ENCODE assay signal across 27 mouse cellular contexts in the genomic region with DNA sequence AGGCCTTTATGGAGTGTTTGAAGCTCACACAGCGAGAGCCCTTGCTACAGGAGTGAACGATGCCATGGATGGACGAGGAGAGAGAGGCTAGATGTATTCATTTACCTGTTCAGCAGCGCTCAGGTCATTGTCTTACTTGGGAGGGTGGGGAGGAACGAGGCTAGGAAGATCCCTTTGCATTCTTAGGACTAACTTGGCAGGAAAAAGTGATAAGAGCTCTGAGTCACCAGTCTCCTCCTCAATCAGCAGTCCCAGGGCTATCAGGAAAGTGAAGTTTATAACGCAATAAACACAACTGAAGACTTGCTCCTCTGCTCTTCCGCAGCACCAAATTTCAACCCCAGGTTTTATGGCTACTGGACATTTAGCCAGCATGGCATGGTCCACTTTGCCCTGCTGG. TPM values are rescaled to one million over a fixed set of nuclear protein-coding genes. Genes with fewer than 3 reads are reported as not detected.
DNase-seq lines count a peak whose midpoint lies in the region; ATAC-seq and TF ChIP-seq lines count a peak whose summit lies in the region.
"Had no signal": no experiment of that assay in that cellular context is flagged by ENCODE, and none has a peak within 500 bp of the region (broad histone marks: within the 10 kb centered on the region; RNA-seq: fewer than 3 reads in every experiment).

No protein-coding gene starts in this region.

- TF ChIP-seq POLR2A in small intestine, adult 2 months (IDR thresholded peaks at IDR 0.05; ENCODE audit: low read depth, low read length) = no peak

- peak; percentile 59 for ATAC-seq in intestine, embryonic 15.5 days
- peak; percentile 45; the same call in 1 of the 2 replicates for ATAC-seq in intestine, postnatal 0 days
- ATAC-seq in megakaryocyte-erythroid progenitor cell, adult 5-6 weeks (replicated peaks; ENCODE audit: low FRiP score, low TSS enrichment, poor library complexity, severe bottlenecking) = no peak
- ATAC-seq: activated CD4-positive, CD25-positive, alpha-beta regulatory T cell, adult 4 months; CD4-positive, CD25-positive, alpha-beta regulatory T cell, adult 4 months; forebrain, embryonic 15.5 days; hindbrain, postnatal 0 days had no signal

- H3K9ac ChIP-seq in intestine, embryonic 15.5 days = no peak overlapping the region
- no peak overlapping the region for H3K9ac ChIP-seq in intestine, postnatal 0 days (ENCODE audit: low read depth, low read length)
- H3K9ac ChIP-seq: embryonic facial prominence, embryonic 13.5 days; forebrain, embryonic 12.5 days; forebrain, embryonic 15.5 days; heart, embryonic 12.5 days; hindbrain, embryonic 14.5 days had no signal

- H3K9me3 ChIP-seq in intestine, embryonic 15.5 days = no peaks in the 10 kb centered on the region
- H3K9me3 ChIP-seq in intestine, postnatal 0 days (ENCODE audit: control insufficient read depth) = no peaks in the 10 kb centered on the region
- H3K9me3 ChIP-seq: embryonic facial prominence, embryonic 10.5 days; embryonic facial prominence, embryonic 13.5 days; forebrain, embryonic 12.5 days; forebrain, embryonic 15.5 days; heart, embryonic 12.5 days had no signal

- 34% methylated on average over 7 of the region's 7 CpGs for WGBS in intestine, embryonic 15.5 days
- 24% methylated on average over 7 of the region's 7 CpGs for WGBS in intestine, postnatal 0 days
- 24% methylated on average over 7 of the region's 7 CpGs for WGBS in small intestine, adult 2 months

- no peak for DNase-seq in ovary, postnatal 10 days (ENCODE audit: low spot score)
- DNase-seq in right cerebral cortex, postnatal 14 days = no peak
- DNase-seq: adrenal gland, adult 8-10 months; adrenal gland, postnatal 25 days; cerebellum, adult 11-12 months; cerebellum, adult 8-10 months; cerebellum, postnatal 10 days; cerebellum, postnatal 36 days; embryo, embryonic 11 days; gastrocnemius, postnatal 10 days; heart, adult 11 months; heart, postnatal 14 days; heart, postnatal 4 days had no signal

- H3K4me1 ChIP-seq in intestine, embryonic 15.5 days (replicated peaks) = no peaks in the 10 kb centered on the region
- no peaks in the 10 kb centered on the region for H3K4me1 ChIP-seq in intestine, postnatal 0 days (replicated peaks; ENCODE audit: control insufficient read depth, insufficient read depth, low read length)
- peaks cover 6% of the 10 kb centered on the region; the same call in 1 of the 2 replicates for H3K4me1 ChIP-seq in small intestine, adult 2 months (ENCODE audit: control insufficient read depth, insufficient read depth, insufficient read length, low read length)
- H3K4me1 ChIP-seq: embryonic facial prominence, embryonic 10.5 days; embryonic facial prominence, embryonic 13.5 days; forebrain, embryonic 12.5 days; forebrain, embryonic 15.5 days had no signal

- H3K27me3 ChIP-seq in intestine, embryonic 15.5 days (replicated peaks) = no peaks in the 10 kb centered on the region
- peaks cover 13% of the 10 kb centered on the region; the same call in 1 of the 2 replicates for H3K27me3 ChIP-seq in intestine, postnatal 0 days (replicated peaks; ENCODE audit: control insufficient read depth, insufficient read depth, low read length)
- H3K27me3 ChIP-seq in small intestine, adult 2 months (ENCODE audit: control insufficient read depth, insufficient read depth, low read length) = no peaks in the 10 kb centered on the region; the same call in 1 of the 2 replicates
- H3K27me3 ChIP-seq: embryonic facial prominence, embryonic 13.5 days; forebrain, embryonic 12.5 days; forebrain, embryonic 15.5 days had no signal

- H3K4me2 ChIP-seq in intestine, embryonic 15.5 days (replicated peaks) = no peak overlapping the region
- H3K4me2 ChIP-seq in intestine, postnatal 0 days (replicated peaks; ENCODE audit: low read depth) = no peak overlapping the region
- H3K4me2 ChIP-seq: embryonic facial prominence, embryonic 13.5 days; forebrain, embryonic 12.5 days; forebrain, embryonic 15.5 days; hindbrain, embryonic 14.5 days had no signal

- no peak overlapping the region for H3K4me3 ChIP-seq in intestine, embryonic 15.5 days (replicated peaks)
- H3K4me3 ChIP-seq in intestine, postnatal 0 days (ENCODE audit: low read depth, low read length) = no peak overlapping the region
- no peak overlapping the region for H3K4me3 ChIP-seq in small intestine, adult 2 months (ENCODE audit: low read depth, low read length)
- H3K4me3 ChIP-seq: embryonic facial prominence, embryonic 10.5 days; embryonic facial prominence, embryonic 13.5 days; erythroblast, embryonic 14.5 days; forebrain, embryonic 12.5 days; forebrain, embryonic 15.5 days; heart, embryonic 12.5 days had no signal

- H3K27ac ChIP-seq in intestine, embryonic 15.5 days = no peak overlapping the region
- no peak overlapping the region for H3K27ac ChIP-seq in intestine, postnatal 0 days (ENCODE audit: low read depth, low read length)
- H3K27ac ChIP-seq in small intestine, adult 2 months (ENCODE audit: insufficient read depth, low read depth, low read length) = peak overlapping the region; percentile 17; the same call in 1 of the 2 replicates
- H3K27ac ChIP-seq: embryonic facial prominence, embryonic 10.5 days; embryonic facial prominence, embryonic 13.5 days; forebrain, embryonic 12.5 days; forebrain, embryonic 15.5 days; hindbrain, embryonic 14.5 days; hindbrain, postnatal 0 days had no signal

- H3K36me3 ChIP-seq in intestine, embryonic 15.5 days = no peaks in the 10 kb centered on the region
- H3K36me3 ChIP-seq in intestine, postnatal 0 days (ENCODE audit: control insufficient read depth, insufficient read depth) = no peaks in the 10 kb centered on the region
- H3K36me3 ChIP-seq in small intestine, adult 2 months (ENCODE audit: control insufficient read depth, insufficient read depth, low read length) = no peaks in the 10 kb centered on the region
- H3K36me3 ChIP-seq: embryonic facial prominence, embryonic 10.5 days; embryonic facial prominence, embryonic 13.5 days; forebrain, embryonic 12.5 days; forebrain, embryonic 15.5 days; heart, embryonic 12.5 days had no signal

- TF ChIP-seq CTCF in intestine, postnatal 0 days (IDR thresholded peaks at IDR 0.05; ENCODE audit: low read depth) = no peak
- no peak for TF ChIP-seq CTCF in small intestine, adult 2 months (IDR thresholded peaks at IDR 0.05; ENCODE audit: extremely low read depth, insufficient read length, insufficient replicate concordance, low read depth, low read length)

RNA-seq across cellular contexts. Expression of a gene that starts 17.3 kb away (rescaled TPM):
- polyA plus RNA-seq in intestine, embryonic 15.5 days (2015; fragmentation: Nextera tagmentation; extraction: Ambion mirVana) = 26.4 and 30.8 TPM in 2 replicates
- polyA plus RNA-seq in intestine, postnatal 0 days (2015; fragmentation: Nextera tagmentation; extraction: Ambion mirVana) = 11.2 and 11.3 TPM in 2 replicates
- polyA plus RNA-seq in small intestine, adult 2 months (2012; rRNA removed) = 5.7 and 8.4 TPM in 2 replicates
- total RNA-seq in megakaryocyte-erythroid progenitor cell, adult 5-6 weeks (2014; fragmentation: Nextera tagmentation) = 45.4 and 48.0 TPM in 2 replicates
- total RNA-seq in megakaryocyte-erythroid progenitor cell, adult 5-6 weeks (2017) = 32.3 and 35.8 TPM in 2 replicates

RNA-seq across cellular contexts. Expression of a gene that starts 19.5 kb away (rescaled TPM):
- 0.04 and 0.14 TPM in 2 replicates for polyA plus RNA-seq in intestine, embryonic 15.5 days (2015; fragmentation: Nextera tagmentation; extraction: Ambion mirVana)
- polyA plus RNA-seq in intestine, postnatal 0 days (2015; fragmentation: Nextera tagmentation; extraction: Ambion mirVana) = 0.07 and 0.08 TPM in 2 replicates
- 0.04 and 0.29 TPM in 2 replicates for polyA plus RNA-seq in small intestine, adult 2 months (2012; rRNA removed)
- not detected in 2 replicates for total RNA-seq in megakaryocyte-erythroid progenitor cell, adult 5-6 weeks (2014; fragmentation: Nextera tagmentation)
- not detected in 2 replicates for total RNA-seq in megakaryocyte-erythroid progenitor cell, adult 5-6 weeks (2017)
- total RNA-seq: adrenal gland, postnatal 25 days had no signal
- polyA plus RNA-seq: erythroblast, embryonic 14.5 days had no signal

RNA-seq across cellular contexts. Expression of a gene that starts 59.7 kb away (rescaled TPM):
- 21.2 and 24.0 TPM in 2 replicates for polyA plus RNA-seq in intestine, embryonic 15.5 days (2015; fragmentation: Nextera tagmentation; extraction: Ambion mirVana)
- polyA plus RNA-seq in intestine, postnatal 0 days (2015; fragmentation: Nextera tagmentation; extraction: Ambion mirVana) = 14.5 and 15.5 TPM in 2 replicates
- polyA plus RNA-seq in small intestine, adult 2 months (2012; rRNA removed) = 3.3 and 5.0 TPM in 2 replicates
- 39.9 and 65.9 TPM in 2 replicates for total RNA-seq in megakaryocyte-erythroid progenitor cell, adult 5-6 weeks (2014; fragmentation: Nextera tagmentation)
- total RNA-seq in megakaryocyte-erythroid progenitor cell, adult 5-6 weeks (2017) = 57.4 and 65.4 TPM in 2 replicates
